Mouse (Mus musculus) midbrain, embryonic 16.5 days (tissue): ENCODE data around the gene Ube2ql1. TPM values are rescaled to one million over a fixed set of nuclear protein-coding genes. Genes with fewer than 3 reads are reported as not detected.

ENCODE experiments used
- polyA plus RNA-seq: library from polyadenylated mRNA; unstranded; fragments of >200 nt; fragmentation: Nextera tagmentation; extraction: Ambion mirVana; gene quantifications from 2 replicates; pipeline ENCODE4 v1.2.1, GENCODE M21; 2015

The Ube2ql1 gene
- polyA plus RNA-seq, 1 experiment from 2014 or later, result 22.8 TPM

Other genes starting within 250 kb of the Ube2ql1 start
- 67.9 and 70.2 TPM in 2 replicates for gene Nsun2, start 206.1 kb downstream of the Ube2ql1 start, polyA plus RNA-seq
- 5.4 and 6.3 TPM in 2 replicates for gene Tent4a, start 205.3 kb downstream of the Ube2ql1 start, polyA plus RNA-seq
- 29.3 and 32.3 TPM in 2 replicates for gene Srd5a1, start 128.4 kb downstream of the Ube2ql1 start, polyA plus RNA-seq
- gene Med10, start 62.5 kb upstream of the Ube2ql1 start, polyA plus RNA-seq, result 134 and 139 TPM in 2 replicates